Mouse (Mus musculus) kidney, adult 9 months (tissue): ENCODE data around the gene Il18bp.
"Not testable (repeated sequence)": the region's sequence is repeated elsewhere in the genome, so short reads cannot be mapped to it uniquely, and the experiment has no call there.

Experiments
- DNase-seq: peaks from one replicate; pipeline ENCODE4 v3.0.0; 2022

The Il18bp gene

GRCm38 (mm10) chr7:102018590-102018989, at the start of gene Il18bp:
Il18bp (minus strand) TSS chr7:102018690.
- DNase-seq: no peak

GRCm38 (mm10) chr7:102066363-102066762, 47.9 kb upstream of the Il18bp start:
- DNase-seq: no peak

- peak; percentile 94 for DNase-seq
These were observed 46.8 kb upstream of the Il18bp start, which contains the start of the genes Rnf121, Xndc1 and Xntrpc for GRCm38 (mm10) chr7:102065046-102065891. Rnf121 (minus strand) TSS chr7:102065469. Xndc1 (plus strand) TSS chr7:102065511. Xntrpc (plus strand) TSS chr7:102065713.

GRCm38 (mm10) chr7:102064655-102065045, 46.2 kb upstream of the Il18bp start:
- DNase-seq: no peak

GRCm38 (mm10) chr7:102063891-102064290, 45.4 kb upstream of the Il18bp start:
- no peak for DNase-seq

GRCm38 (mm10) chr7:102062203-102062602, 43.7 kb upstream of the Il18bp start:
- no peak for DNase-seq

GRCm38 (mm10) chr7:102061353-102061752, 42.9 kb upstream of the Il18bp start:
- DNase-seq: no peak

GRCm38 (mm10) chr7:102048524-102048923, 30.0 kb upstream of the Il18bp start:
- not testable (repeated sequence) for DNase-seq

GRCm38 (mm10) chr7:102042314-102042713, 23.8 kb upstream of the Il18bp start:
- peak; percentile 64 for DNase-seq

- no peak for DNase-seq
These were observed 18.8 kb upstream of the Il18bp start for GRCm38 (mm10) chr7:102037318-102037717.

GRCm38 (mm10) chr7:102035534-102035933, 17.0 kb upstream of the Il18bp start:
- no peak for DNase-seq

- peak; percentile 30 for DNase-seq
These were observed 16.4 kb upstream of the Il18bp start for GRCm38 (mm10) chr7:102034904-102035303.

GRCm38 (mm10) chr7:102025187-102026119, 7.0 kb upstream of the Il18bp start:
- DNase-seq: no peak

GRCm38 (mm10) chr7:102023821-102024220, 5.3 kb upstream of the Il18bp start:
- DNase-seq: no peak

- DNase-seq: not testable (repeated sequence)
These were observed 2.4 kb upstream of the Il18bp start for GRCm38 (mm10) chr7:102020934-102021333.

GRCm38 (mm10) chr7:102019362-102019761, 872 bp upstream of the Il18bp start:
- no peak for DNase-seq

- DNase-seq: peak; percentile 44
These were observed 456 bp downstream of the Il18bp start for GRCm38 (mm10) chr7:102018034-102018433.

GRCm38 (mm10) chr7:102017452-102017851, 1.0 kb downstream of the Il18bp start:
- DNase-seq: peak; percentile 53

GRCm38 (mm10) chr7:102016936-102017335, 1.6 kb downstream of the Il18bp start:
- no peak for DNase-seq

GRCm38 (mm10) chr7:102014995-102015394, 3.5 kb downstream of the Il18bp start:
- DNase-seq: no peak

- no peak for DNase-seq
These were observed 5.1 kb downstream of the Il18bp start for GRCm38 (mm10) chr7:102013416-102013815.

- no peak for DNase-seq
These were observed 6.6 kb downstream of the Il18bp start for GRCm38 (mm10) chr7:102011855-102012254.

- no peak for DNase-seq
These were observed 12.0 kb downstream of the Il18bp start for GRCm38 (mm10) chr7:102006520-102006919.
